Mouse (Mus musculus) adipocyte (in vitro differentiated cells): ENCODE data around the gene Mat2b.
A peak's percentile ranks its signal among the peaks of the same experiment; 100 is the strongest.
"Not testable (repeated sequence)": the region's sequence is repeated elsewhere in the genome, so short reads cannot be mapped to it uniquely, and the experiment has no call there.

ENCODE experiments used
- DNase-seq: peaks from one replicate; pipeline ENCODE4 v3.0.0-alpha.2; 2016; ENCODE audit warnings: low spot score

The Mat2b gene

GRCm38 (mm10) chr11:40695103-40695502 lies at the start of gene Mat2b:
Mat2b (minus strand) TSS chr11:40695203.
- no peak for DNase-seq

- DNase-seq = no peak
Measured at GRCm38 (mm10) chr11:40744348-40744747, 49.3 kb upstream of the Mat2b start.

- peak; percentile 33 for DNase-seq
Measured at GRCm38 (mm10) chr11:40741605-40742262, 46.7 kb upstream of the Mat2b start.

GRCm38 (mm10) chr11:40737369-40737768 lies 42.4 kb upstream of the Mat2b start:
- no peak for DNase-seq

GRCm38 (mm10) chr11:40734251-40734752 lies 39.3 kb upstream of the Mat2b start:
- peak; percentile 36 for DNase-seq

- DNase-seq = peak; percentile 98
Measured at GRCm38 (mm10) chr11:40733339-40734174, 38.6 kb upstream of the Mat2b start, which contains the start of the genes Hmmr and Nudcd2. Hmmr (minus strand) TSS chr11:40733422. Nudcd2 (plus strand) TSS chr11:40733667.

- no peak for DNase-seq
Measured at GRCm38 (mm10) chr11:40732997-40733338, 38.0 kb upstream of the Mat2b start.

- DNase-seq = no peak
Measured at GRCm38 (mm10) chr11:40718324-40718723, 23.3 kb upstream of the Mat2b start.

GRCm38 (mm10) chr11:40715524-40715923 lies 20.5 kb upstream of the Mat2b start:
- no peak for DNase-seq

- DNase-seq = peak; percentile 33
Measured at GRCm38 (mm10) chr11:40713858-40714257, 18.9 kb upstream of the Mat2b start.

- not testable (repeated sequence) for DNase-seq
Measured at GRCm38 (mm10) chr11:40709899-40710298, 14.9 kb upstream of the Mat2b start.

GRCm38 (mm10) chr11:40694311-40695087 lies 504 bp downstream of the Mat2b start:
- DNase-seq = peak; percentile 89

GRCm38 (mm10) chr11:40693366-40693951 lies 1.5 kb downstream of the Mat2b start:
- DNase-seq = peak; percentile 82

GRCm38 (mm10) chr11:40692511-40693365 lies 2.3 kb downstream of the Mat2b start:
- DNase-seq = peak; percentile 96

- no peak for DNase-seq
Measured at GRCm38 (mm10) chr11:40692101-40692509, 2.9 kb downstream of the Mat2b start.

- DNase-seq = peak; percentile 39
Measured at GRCm38 (mm10) chr11:40690444-40691127, 4.4 kb downstream of the Mat2b start.

GRCm38 (mm10) chr11:40683295-40683694 lies 11.7 kb downstream of the Mat2b start:
- DNase-seq = no peak

- no peak for DNase-seq
Measured at GRCm38 (mm10) chr11:40682456-40682855, 12.5 kb downstream of the Mat2b start.

- DNase-seq = peak; percentile 22
Measured at GRCm38 (mm10) chr11:40677169-40677568, 17.8 kb downstream of the Mat2b start.

- no peak for DNase-seq
Measured at GRCm38 (mm10) chr11:40675014-40675730, 19.8 kb downstream of the Mat2b start.
